Mouse (Mus musculus): ENCODE measurements around the gene Zc3h7b.

DNA sequence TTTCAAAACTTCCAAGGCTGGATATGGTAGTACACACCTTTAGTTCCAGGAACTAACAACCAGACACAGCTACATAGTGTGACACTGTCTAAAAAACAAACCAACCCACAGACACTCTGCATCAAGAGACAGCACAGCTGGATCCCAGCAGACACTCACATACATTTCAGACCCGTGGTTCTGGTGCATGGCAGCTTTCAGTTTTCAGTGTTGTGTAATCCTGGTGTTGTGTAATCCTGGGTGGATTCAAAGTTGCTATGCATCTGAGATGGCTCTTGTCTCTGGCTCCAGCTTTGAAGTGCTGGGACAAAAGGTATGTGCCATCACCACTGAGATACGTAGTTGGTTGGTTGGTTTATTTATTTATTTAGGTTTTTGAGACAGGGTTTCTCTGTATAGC is 46.3 kb upstream of the Zc3h7b start:
- TF ChIP-seq CTCF (IDR thresholded peaks at IDR 0.05) (no peak), EP300 (IDR thresholded peaks at IDR 0.05; ENCODE audit: insufficient read depth, low read depth, low read length) (no peak)

Data from heart, adult 2 months (tissue).